Mouse (Mus musculus) right cerebral cortex, postnatal 10 days (tissue): ENCODE data around the gene Ccdc61.
A peak's percentile ranks its signal among the peaks of the same experiment; 100 is the strongest.

Experiments
- DNase-seq, 2 experiments: peaks; one replicate each; pipeline ENCODE4 v3.0.0; 2021; ENCODE audit warnings: low spot score in 2 of 2

Gene Ccdc61

DNA sequence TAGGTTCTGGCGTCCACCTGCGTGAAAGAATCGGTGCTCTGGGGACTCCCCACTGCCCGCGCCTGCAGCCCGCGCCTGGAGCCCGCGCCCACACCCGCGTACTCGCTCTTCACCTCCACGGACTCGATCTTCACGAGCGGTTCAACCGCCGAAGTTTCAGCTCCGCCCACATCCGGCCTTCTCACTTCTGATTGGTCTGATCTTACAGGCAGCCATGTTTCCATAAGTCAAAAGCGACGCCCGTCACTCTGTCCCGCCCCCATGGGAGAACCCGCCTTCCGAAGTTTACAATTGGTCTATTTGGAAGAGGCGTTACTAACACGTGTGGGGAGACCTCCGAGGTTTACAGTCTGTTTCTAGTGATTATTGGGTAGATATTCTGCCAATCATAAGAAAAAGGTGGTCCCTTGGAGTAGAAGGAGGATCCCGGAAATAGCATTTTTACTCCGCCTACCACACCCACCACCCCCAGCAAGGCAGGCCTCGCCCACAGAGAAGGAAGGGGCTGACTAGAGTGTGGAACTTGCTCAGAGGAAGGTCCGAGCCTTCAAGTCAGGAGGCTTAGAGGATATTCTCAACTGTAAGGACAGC is at the start of gene Ccdc61:
TSS of gene Ccdc61 (minus strand) at position 175 of the 591 bp plus-strand sequence.
- peak; percentile 97 to 98 for DNase-seq

DNA sequence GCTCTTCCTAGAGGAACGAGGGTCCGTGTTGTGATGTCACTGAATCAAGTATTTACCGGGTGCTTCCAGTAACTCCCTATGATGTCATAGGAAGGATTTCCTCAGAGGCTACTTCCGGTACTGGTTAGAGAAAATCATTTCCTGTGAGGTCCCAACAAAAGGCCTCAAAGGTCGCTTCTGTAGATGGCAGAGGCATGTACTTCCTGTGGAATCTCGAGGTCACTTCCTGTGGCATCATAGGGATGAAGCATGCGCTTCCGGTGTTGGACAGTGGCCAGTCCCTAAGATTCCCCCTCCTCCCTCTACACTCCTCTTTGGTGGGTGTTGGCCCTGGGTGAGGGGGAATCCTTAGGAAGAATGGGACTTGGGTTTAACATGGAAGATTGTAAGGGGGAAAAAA is 49.2 kb upstream of the Ccdc61 start:
- DNase-seq, result no peak

- DNase-seq, result no peak
Measured at GRCm38 (mm10) chr7:18958384-18958766, 48.2 kb upstream of the Ccdc61 start.

DNA sequence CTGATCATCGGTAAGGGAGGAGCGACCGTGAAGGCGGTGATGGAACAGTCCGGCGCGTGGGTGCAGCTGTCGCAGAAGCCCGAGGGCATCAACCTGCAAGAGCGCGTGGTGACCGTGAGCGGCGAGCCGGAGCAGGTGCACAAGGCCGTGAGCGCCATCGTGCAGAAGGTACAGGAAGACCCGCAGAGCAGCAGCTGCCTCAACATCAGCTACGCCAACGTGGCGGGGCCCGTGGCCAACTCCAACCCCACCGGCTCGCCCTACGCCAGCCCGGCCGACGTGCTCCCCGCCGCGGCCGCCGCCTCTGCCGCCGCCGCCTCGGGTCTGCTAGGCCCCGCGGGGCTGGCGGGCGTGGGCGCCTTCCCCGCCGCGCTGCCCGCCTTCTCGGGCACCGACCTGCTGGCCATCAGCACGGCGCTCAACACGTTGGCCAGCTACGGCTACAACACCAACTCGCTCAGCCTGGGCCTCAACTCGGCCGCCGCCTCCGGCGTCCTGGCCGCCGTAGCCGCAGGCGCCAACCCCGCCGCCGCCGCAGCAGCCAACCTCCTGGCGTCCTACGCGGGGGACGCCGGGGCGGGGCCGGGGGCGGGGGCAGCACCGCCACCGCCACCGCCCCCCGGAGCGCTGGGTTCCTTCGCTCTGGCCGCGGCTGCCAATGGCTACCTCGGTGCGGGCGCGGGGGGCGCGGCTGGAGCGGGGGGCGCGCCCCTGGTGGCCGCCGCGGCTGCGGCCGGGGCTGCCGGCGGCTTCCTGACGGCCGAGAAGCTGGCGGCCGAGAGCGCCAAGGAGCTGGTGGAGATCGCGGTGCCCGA is 47.6 kb upstream of the Ccdc61 start:
- peak; percentile 62 to 75 for DNase-seq

DNA sequence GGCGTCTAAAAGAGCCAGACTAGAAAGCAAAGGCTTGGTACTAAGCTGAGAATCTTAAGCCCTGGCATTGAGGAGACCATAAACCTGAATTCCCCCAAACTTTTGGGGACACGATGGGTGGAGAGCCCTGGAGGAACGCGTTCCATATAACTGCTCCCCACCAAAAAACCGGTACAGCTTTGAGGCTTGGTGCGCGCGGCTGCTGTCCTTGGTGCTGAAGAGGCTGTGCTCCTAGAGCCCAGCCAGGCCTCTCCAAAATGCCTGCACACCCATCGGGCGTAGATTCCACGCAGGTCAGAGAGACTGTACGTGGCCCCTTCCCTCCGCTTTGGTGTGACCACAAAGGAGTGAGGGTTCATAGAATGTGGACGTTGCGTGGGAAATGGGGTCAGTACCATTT is 41.2 kb upstream of the Ccdc61 start:
- no peak for DNase-seq

DNA sequence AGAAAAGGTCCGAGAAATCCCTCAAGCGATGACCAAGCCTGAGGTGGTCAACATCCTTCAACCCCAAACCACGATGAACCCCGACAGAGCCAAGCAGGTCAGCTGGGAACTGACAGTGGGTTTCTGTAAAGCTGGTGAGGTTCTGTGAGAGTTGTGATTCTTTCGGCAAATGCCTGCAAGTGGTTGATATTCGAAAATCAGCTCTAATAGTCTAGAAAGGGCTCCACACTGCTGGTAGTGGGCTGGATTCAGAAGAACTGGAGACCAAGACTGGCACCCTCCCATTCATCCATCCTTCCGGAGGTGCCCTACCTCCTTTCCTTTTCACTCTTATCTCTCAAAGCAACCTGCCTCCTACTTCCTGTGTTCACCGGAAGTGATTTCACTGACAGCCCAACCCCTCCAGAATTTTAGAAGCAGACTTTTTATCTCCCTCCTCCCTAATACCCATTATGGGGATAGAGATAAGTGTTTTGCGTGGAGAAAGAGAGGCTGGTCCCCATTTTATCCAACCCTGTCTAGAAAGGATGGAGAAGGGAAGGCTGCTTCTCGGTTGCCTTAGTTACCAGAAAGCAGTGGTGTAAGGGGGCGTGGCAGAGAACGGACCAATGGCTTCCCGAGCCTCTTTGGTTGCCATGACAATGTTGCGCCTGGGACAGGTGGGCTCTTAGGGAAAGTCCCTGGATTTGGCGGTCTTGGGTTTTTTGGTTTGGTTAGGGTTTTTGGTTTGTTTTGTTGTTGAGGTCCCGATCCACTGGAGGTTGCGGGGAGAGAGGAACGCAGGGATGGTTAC is 40.5 kb upstream of the Ccdc61 start:
- peak; percentile 64 to 81 for DNase-seq

- DNase-seq, result peak; percentile 77 to 90
Measured at GRCm38 (mm10) chr7:18949781-18950522, 39.7 kb upstream of the Ccdc61 start.

DNA sequence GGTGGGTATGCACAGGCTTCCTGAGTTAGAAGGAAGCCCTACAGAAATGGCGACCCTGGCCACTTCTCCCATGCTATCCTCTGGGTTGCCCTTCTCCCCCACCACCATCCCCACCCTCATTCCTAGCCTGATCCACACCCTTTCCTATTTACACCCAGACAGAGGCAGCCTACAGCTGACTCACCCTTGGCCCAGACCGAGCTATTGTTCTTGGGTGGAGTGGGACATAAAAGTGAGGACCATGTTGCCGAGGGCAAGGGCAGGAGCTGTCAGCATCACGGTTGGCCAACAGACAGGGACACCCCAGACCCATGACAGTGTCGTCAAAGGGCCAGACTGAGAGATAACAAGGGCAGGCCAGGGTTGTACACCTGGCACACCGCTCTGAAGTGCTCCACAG is 37.9 kb upstream of the Ccdc61 start:
- DNase-seq, result no peak

GRCm38 (mm10) chr7:18942815-18943214 is 32.6 kb upstream of the Ccdc61 start:
- no peak for DNase-seq

- DNase-seq, result peak; percentile 60 to 67
Measured at GRCm38 (mm10) chr7:18942376-18942775, 32.2 kb upstream of the Ccdc61 start.

GRCm38 (mm10) chr7:18927759-18928158 is 17.5 kb upstream of the Ccdc61 start:
- DNase-seq, result no peak

GRCm38 (mm10) chr7:18926911-18927310 is 16.7 kb upstream of the Ccdc61 start:
- no peak for DNase-seq

DNA sequence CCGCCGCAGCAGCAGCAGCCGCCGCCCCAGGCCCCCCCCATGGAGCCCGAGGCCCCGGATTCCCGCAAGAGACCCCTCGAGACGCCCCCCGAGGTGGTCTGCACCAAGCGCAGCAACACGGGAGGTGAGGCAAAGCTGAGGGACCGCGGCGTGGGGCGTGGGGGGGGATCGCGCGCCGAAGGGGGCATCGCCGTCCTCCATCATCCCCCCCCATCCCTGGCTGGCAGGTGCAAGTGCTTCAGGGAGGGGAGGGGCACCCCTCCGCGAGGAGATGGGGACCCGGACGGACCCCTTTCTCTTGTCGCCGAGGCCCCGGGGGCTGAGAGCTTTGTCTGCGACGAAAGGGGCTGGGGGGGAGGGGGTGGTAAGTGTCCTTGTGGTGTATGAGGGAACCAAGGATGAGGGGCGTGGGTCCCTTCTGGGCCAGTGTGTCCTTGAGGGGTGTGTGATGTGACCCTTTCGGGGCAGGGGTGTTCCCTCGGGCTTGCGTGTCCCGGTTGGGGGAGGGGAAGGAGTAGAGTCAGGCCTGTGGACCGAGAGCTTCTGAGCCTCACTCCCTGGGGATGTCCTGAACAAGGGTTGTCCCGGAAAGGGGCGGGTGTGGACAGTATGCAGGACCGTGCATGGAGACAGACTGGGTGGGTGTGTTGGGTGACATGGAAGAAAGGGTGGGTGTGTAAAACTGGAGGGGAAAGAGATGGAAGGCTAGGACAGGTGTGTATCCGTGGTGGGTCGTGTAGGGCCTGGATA is 16.0 kb upstream of the Ccdc61 start:
- DNase-seq, result peak; percentile 66 to 77

- peak; percentile 98 to 99 for DNase-seq
Measured at GRCm38 (mm10) chr7:18925162-18925938, 15.1 kb upstream of the Ccdc61 start, which contains the start of gene Nova2. Gene Nova2, plus strand, starts transcription at chr7:18925888.

- DNase-seq, result no peak
Measured at GRCm38 (mm10) chr7:18924321-18924720, 14.1 kb upstream of the Ccdc61 start.

- DNase-seq, result peak; percentile 68 to 84
Measured at GRCm38 (mm10) chr7:18923711-18924191, 13.5 kb upstream of the Ccdc61 start.

GRCm38 (mm10) chr7:18923267-18923666 is 13.1 kb upstream of the Ccdc61 start:
- DNase-seq, result no peak

- DNase-seq, result peak; percentile 93 to 96
Measured at GRCm38 (mm10) chr7:18922807-18923206, 12.6 kb upstream of the Ccdc61 start.

- peak; percentile 83 to 90 for DNase-seq
Measured at GRCm38 (mm10) chr7:18921069-18921468, 10.9 kb upstream of the Ccdc61 start.

- DNase-seq, result peak; percentile 61 to 67
Measured at GRCm38 (mm10) chr7:18917931-18918330, 7.7 kb upstream of the Ccdc61 start.
